Mouse (Mus musculus) bone marrow macrophage, adult 2 months (primary cell): ENCODE results near the gene Wfdc1.

Experiments
- CTCF ChIP-seq: IDR thresholded peaks from 2 replicates; pipeline ENCODE4 v1.5.1; 2012; ENCODE audit warnings: low read depth, mild to moderate bottlenecking, low read length, moderate library complexity
- POLR2A ChIP-seq: IDR thresholded peaks from 2 replicates; pipeline ENCODE4 v1.6.1; 2012; ENCODE audit warnings: mild to moderate bottlenecking, low read depth, low read length, borderline replicate concordance

- TF ChIP-seq CTCF (no peak), POLR2A (no peak)
These were observed 13.0 kb downstream of the Wfdc1 start for GRCm38 (mm10) chr8:119679184-119679583.
